Mouse (Mus musculus) lung, embryonic 15.5 days (tissue): Measurements from ENCODE around the gene Eif4g3. TPM values are rescaled to one million over a fixed set of nuclear protein-coding genes. Genes with fewer than 3 reads are reported as not detected.

ENCODE experiments used
- ATAC-seq: fragments of 200-750 bp; cut with Nextera tagmentation; 2 replicates; pipeline ENCODE4 v1.8.0; 2017; ENCODE audit warnings: moderate number of reproducible peaks, borderline replicate concordance; ENCODE audit not compliant: low FRiP score, low TSS enrichment; ENCODE audit errors: extremely low read depth
- H3K27ac ChIP-seq: fragments of 300-500 bp; sonication (generic); 2 replicates; pipeline ENCODE4 v1.5.1; 2015; ENCODE audit warnings: moderate library complexity, mild to moderate bottlenecking, inconsistent platforms
- H3K27me3 ChIP-seq: fragments of 300-500 bp; sonication (generic); 2 replicates; pipeline ENCODE4 v1.6.1; 2015; ENCODE audit warnings: inconsistent platforms
- H3K36me3 ChIP-seq: fragments of 300-500 bp; sonication (generic); 2 replicates; pipeline ENCODE4 v1.6.1; 2015; ENCODE audit warnings: inconsistent platforms
- H3K4me1 ChIP-seq: fragments of 300-500 bp; sonication (generic); 2 replicates; pipeline ENCODE4 v1.6.1; 2015; ENCODE audit warnings: inconsistent platforms
- H3K4me2 ChIP-seq: fragments of 300-500 bp; sonication (generic); 2 replicates; pipeline ENCODE4 v1.6.1; 2015; ENCODE audit warnings: inconsistent platforms, mild to moderate bottlenecking, moderate library complexity
- H3K4me3 ChIP-seq: fragments of 300-500 bp; sonication (generic); 2 replicates; pipeline ENCODE4 v1.5.1; 2015; ENCODE audit warnings: mild to moderate bottlenecking, inconsistent platforms
- H3K9ac ChIP-seq: fragments of 300-500 bp; sonication (generic); 2 replicates; pipeline ENCODE4 v1.6.1; 2015; ENCODE audit warnings: inconsistent platforms
- H3K9me3 ChIP-seq: fragments of 300-500 bp; sonication (generic); 2 replicates; pipeline ENCODE4 v1.6.1; 2016; ENCODE audit warnings: inconsistent platforms
- WGBS: fragments of 180-500 bp; shearing (Covaris S2); methylation state at CpG from one replicate; pipeline ENCODE4 v1.1.7; 2015; 5-methylcytosine and 5-hydroxymethylcytosine counted together
- polyA plus RNA-seq: library from polyadenylated mRNA; unstranded; fragments of >200 nt; fragmentation: Nextera tagmentation; extraction: Ambion mirVana; gene quantifications from 2 replicates; pipeline ENCODE4 v1.2.1, GENCODE M21; 2015

Eif4g3 gene
- polyA plus RNA-seq, 1 experiment from 2014 or later: 29.6 TPM

DNA sequence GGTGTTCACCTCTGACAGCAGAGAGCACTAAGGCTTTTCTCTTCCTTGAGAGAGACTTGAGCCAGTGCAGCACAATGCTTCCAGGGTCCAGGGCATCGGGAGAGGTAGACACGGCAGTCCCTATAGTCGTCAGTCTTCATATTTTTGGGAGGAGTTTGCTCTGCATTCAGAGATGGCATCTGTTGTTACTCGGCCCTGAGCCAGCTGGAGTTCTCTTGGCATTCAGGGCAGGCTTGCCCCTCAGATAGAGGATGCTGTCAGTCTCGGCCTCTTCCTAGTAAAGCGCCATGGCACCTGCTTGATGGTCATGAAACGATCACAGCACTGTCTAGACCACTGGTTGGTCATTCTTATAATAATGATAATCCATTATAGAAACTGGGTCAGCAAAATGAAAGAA lies 131.2 kb downstream of the Eif4g3 start:
- Histone ChIP-seq H3K4me1 (no peaks in the 10 kb centered on the region), H3K27me3 (no peaks in the 10 kb centered on the region), H3K4me3 (no peak overlapping the region), H3K27ac (no peak overlapping the region), H3K4me2 (no peak overlapping the region), H3K36me3 (peaks cover 28% of the 10 kb centered on the region), H3K9me3 (no peaks in the 10 kb centered on the region), H3K9ac (no peak overlapping the region)
- WGBS: 73% methylated on average over 7 of the region's 7 CpGs
- no peak for ATAC-seq

DNA sequence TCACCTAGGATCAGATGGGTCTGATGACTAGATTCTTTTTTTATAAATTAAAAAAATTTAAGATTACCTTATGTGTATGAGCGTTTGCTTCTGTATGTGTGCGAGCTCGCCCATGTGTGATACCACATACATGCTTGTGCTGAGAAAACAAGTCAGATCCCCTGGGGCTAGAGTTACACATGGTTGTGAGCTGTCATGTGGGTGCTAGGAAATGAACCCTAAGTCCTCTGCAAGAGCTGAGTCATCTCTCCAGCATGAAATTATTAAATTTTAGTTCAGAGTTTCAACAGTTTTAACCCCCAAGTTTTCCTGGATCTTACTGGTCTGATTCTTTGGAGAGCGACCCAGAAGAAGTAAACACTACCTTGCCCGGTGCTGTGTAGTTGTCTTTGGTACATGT lies 134.5 kb downstream of the Eif4g3 start:
- H3K9ac ChIP-seq: no peak overlapping the region
- H3K4me3 ChIP-seq: no peak overlapping the region
- H3K27me3 ChIP-seq: no peaks in the 10 kb centered on the region
- 88% methylated on average over 5 of the region's 5 CpGs for WGBS
- ATAC-seq: no peak
- peaks cover 17% of the 10 kb centered on the region; the same call in 1 of the 2 replicates for H3K36me3 ChIP-seq
- H3K4me1 ChIP-seq: no peaks in the 10 kb centered on the region
- no peak overlapping the region for H3K4me2 ChIP-seq
- no peak overlapping the region for H3K27ac ChIP-seq
- H3K9me3 ChIP-seq: no peaks in the 10 kb centered on the region

DNA sequence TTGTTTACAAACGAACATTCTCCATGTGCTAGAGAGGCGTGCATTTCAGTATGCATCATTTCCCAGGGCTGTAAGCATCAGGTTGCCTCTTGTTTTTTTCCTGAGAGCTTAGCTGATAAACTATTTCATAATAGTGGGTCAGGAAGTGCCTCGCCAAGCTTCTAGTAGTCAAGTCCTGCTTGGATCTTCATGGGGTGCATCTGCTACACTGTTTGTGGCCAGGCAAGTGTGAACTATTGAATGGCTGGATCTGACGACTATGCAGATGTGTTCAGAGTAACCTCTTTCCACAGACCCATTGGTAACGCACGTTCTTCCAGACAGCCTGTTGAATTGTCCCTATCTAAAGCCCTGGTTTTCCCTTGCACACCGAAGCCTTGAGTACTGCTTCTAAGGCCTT lies 135.0 kb downstream of the Eif4g3 start:
- H3K36me3 ChIP-seq: peaks cover 19% of the 10 kb centered on the region; the same call in 1 of the 2 replicates
- H3K9ac ChIP-seq: no peak overlapping the region
- no peaks in the 10 kb centered on the region for H3K27me3 ChIP-seq
- H3K4me2 ChIP-seq: no peak overlapping the region
- no peak overlapping the region for H3K4me3 ChIP-seq
- 83% methylated on average over 7 of the region's 7 CpGs for WGBS
- no peak overlapping the region for H3K27ac ChIP-seq
- no peak for ATAC-seq
- no peaks in the 10 kb centered on the region for H3K4me1 ChIP-seq
- H3K9me3 ChIP-seq: no peaks in the 10 kb centered on the region

DNA sequence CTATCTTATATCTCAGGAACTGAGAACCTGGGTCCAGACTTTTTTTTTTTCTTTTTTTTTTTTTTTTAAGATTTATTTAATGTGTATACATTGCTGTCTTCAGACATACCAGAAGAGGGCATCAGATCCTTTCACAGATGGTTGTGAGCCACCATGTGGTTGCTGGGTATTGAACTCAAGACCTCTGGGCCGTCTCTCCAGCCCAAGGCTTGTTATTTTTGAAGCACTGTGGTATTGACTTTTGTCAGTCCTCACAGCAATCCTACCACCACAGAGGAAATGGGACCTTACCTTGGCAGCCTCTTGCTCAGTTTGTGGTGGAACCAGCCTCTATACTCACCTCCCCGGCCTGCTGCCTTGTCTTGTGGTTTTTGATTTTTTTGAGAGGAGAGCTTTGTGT lies 137.3 kb downstream of the Eif4g3 start:
- Histone ChIP-seq H3K36me3 (peaks cover 23% of the 10 kb centered on the region; the same call in 1 of the 2 replicates), H3K9me3 (no peaks in the 10 kb centered on the region), H3K27ac (no peak overlapping the region), H3K4me1 (no peaks in the 10 kb centered on the region), H3K4me2 (no peak overlapping the region), H3K9ac (no peak overlapping the region), H3K27me3 (no peaks in the 10 kb centered on the region), H3K4me3 (no peak overlapping the region)
- WGBS: 69% methylated on average over 2 of the region's 2 CpGs
- ATAC-seq: no peak

DNA sequence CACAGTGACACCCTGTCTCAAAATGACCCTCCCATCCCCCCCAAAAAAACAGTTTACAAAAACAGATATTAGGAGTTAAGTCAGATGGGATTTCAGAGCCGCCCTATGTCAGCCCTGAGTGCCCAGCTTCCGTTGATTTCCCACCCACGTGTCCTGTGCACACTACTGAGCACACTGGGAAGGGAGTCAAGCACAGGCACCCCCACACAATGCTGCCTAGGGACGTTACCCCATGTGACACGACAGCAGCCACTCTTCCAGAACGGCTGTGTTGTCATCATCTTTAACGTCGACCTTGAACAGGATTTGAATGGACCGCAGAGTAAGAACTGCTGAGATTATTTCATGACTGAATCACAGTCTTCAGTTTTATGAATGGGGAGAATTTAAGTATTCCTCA lies 138.4 kb downstream of the Eif4g3 start:
- ATAC-seq: no peak
- Histone ChIP-seq H3K27ac (no peak overlapping the region), H3K4me3 (no peak overlapping the region), H3K27me3 (no peaks in the 10 kb centered on the region), H3K4me1 (no peaks in the 10 kb centered on the region), H3K9me3 (no peaks in the 10 kb centered on the region), H3K4me2 (no peak overlapping the region), H3K36me3 (peaks cover 20% of the 10 kb centered on the region; the same call in 1 of the 2 replicates), H3K9ac (no peak overlapping the region)
- WGBS: 48% methylated on average over 9 of the region's 9 CpGs

DNA sequence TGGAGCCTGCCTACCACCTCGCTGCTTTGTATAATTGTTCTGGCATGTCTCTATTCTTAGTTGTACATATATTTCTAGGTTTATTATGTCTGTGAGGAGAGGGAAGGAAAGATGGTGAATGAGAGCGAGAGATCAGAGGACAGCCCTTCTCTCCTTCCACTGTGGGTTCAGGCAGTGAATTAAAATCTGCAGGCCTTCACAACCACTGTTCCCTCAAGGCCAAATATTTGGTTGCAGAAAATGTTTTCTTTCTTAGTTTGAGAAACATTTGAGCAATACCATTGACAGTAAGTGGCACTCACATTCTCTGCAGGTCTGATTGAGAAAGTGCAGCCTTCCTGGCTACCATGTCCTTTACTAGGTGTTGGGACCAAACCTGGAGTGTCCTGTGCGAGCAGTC lies 138.9 kb downstream of the Eif4g3 start:
- Histone ChIP-seq H3K4me3 (no peak overlapping the region), H3K27me3 (no peaks in the 10 kb centered on the region), H3K4me2 (no peak overlapping the region), H3K9ac (no peak overlapping the region), H3K36me3 (peaks cover 15% of the 10 kb centered on the region; the same call in 1 of the 2 replicates), H3K27ac (no peak overlapping the region), H3K4me1 (no peaks in the 10 kb centered on the region), H3K9me3 (no peaks in the 10 kb centered on the region)
- ATAC-seq: no peak
- WGBS: 87% methylated on average over 3 of the region's 3 CpGs

DNA sequence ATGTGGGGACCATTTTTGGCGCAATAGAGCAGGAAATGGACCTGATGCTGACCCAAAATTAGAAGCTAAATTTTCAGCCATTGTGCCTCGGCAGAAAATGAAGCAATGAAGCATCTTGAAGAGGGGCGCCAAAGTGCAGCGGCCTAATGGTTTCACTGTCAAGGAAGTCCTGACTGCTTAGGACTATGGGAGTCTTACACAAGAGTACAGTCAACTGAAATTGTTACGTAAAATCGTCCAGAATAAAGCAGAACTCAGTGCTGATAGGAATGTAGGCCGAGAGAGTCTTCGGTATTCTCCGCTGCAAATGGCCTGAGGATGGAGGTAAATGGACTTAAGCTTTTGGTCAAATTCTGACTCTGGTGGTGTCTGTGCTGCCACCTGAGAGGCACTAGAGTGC lies 140.5 kb downstream of the Eif4g3 start:
- Histone ChIP-seq H3K4me2 (no peak overlapping the region), H3K27me3 (no peaks in the 10 kb centered on the region), H3K9ac (no peak overlapping the region), H3K36me3 (0 out of 2 replicates have a peak, but pooled peaks cover 8% of the 10 kb centered on the region), H3K9me3 (no peaks in the 10 kb centered on the region), H3K4me3 (no peak overlapping the region), H3K27ac (no peak overlapping the region), H3K4me1 (no peaks in the 10 kb centered on the region)
- no peak for ATAC-seq
- 88% methylated on average over 9 of the region's 9 CpGs for WGBS

DNA sequence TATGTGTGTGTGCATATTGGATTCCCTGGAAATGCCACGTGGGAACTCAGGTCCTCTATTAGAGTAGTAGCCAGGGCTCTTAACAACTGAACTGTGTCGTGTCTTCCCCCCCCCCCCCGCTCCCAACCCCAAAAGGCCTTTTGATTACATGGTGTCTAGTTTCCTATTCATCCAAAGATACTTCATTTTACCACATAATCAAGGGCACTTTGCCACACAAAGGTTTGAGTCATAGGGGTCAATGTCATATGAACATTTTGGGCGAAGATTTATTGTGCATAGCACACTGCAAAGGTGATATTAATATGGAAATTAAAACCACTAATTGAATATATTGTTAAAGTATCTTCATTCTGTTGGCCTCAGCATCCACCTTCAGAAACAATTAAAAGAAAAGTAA lies 144.5 kb downstream of the Eif4g3 start:
- WGBS: 57% methylated on average over 4 of the region's 4 CpGs
- H3K27ac ChIP-seq: no peak overlapping the region
- no peak overlapping the region for H3K4me3 ChIP-seq
- 0 out of 2 replicates have a peak, but pooled peaks cover 7% of the 10 kb centered on the region for H3K36me3 ChIP-seq
- H3K4me1 ChIP-seq: no peaks in the 10 kb centered on the region; the same call in 1 of the 2 replicates
- H3K27me3 ChIP-seq: no peaks in the 10 kb centered on the region
- no peak overlapping the region for H3K9ac ChIP-seq
- no peak for ATAC-seq
- no peak overlapping the region for H3K4me2 ChIP-seq
- H3K9me3 ChIP-seq: no peaks in the 10 kb centered on the region

DNA sequence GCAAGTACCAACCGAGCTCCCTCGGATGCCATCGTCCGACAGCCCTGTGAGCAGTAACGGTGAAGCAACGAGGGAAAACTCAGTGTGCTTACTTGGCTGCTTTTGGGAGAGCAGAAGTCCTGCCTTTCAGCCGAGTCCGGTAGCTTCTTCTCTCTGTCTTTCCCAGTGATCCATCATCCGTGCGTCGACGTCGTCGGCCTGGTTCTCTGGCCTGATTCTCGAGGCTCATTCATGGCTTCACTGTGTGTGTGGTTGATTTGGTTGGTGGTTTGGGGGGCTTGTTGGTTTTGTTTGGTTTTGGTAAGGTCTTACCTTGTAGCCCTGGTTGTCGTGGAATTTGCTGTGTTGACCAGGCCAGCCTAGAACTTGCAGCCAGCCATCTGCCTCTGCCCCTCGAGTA lies 145.0 kb downstream of the Eif4g3 start:
- Histone ChIP-seq H3K4me1 (no peaks in the 10 kb centered on the region; the same call in 1 of the 2 replicates), H3K9me3 (no peaks in the 10 kb centered on the region), H3K4me3 (no peak overlapping the region), H3K27me3 (no peaks in the 10 kb centered on the region), H3K36me3 (0 out of 2 replicates have a peak, but pooled peaks cover 4% of the 10 kb centered on the region), H3K27ac (no peak overlapping the region), H3K4me2 (no peak overlapping the region), H3K9ac (no peak overlapping the region)
- 62% methylated on average over 17 of the region's 17 CpGs for WGBS
- ATAC-seq: no peak

DNA sequence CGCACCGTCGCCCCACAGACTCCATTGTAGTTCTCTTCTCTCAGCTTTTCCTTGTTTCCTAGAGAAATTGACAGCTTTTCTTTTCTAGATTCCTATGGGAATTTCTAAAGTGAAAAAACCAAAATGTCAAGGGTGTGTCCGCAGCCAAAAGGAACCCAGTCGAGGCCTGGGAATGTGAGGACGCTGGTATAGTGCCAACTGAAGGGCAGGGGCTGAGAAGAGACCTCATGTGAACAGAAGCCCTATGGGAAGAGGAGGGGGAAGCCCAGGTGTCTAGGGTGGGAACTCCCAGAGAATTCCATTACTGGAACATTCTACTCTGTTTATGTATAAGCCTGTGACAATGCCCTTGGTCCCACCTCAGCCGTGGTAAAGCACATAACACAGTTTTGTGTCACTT lies 145.4 kb downstream of the Eif4g3 start:
- Histone ChIP-seq H3K9ac (no peak overlapping the region), H3K4me1 (no peaks in the 10 kb centered on the region; the same call in 1 of the 2 replicates), H3K27ac (no peak overlapping the region), H3K4me2 (no peak overlapping the region), H3K9me3 (no peaks in the 10 kb centered on the region), H3K36me3 (0 out of 2 replicates have a peak, but pooled peaks cover 4% of the 10 kb centered on the region), H3K4me3 (no peak overlapping the region), H3K27me3 (no peaks in the 10 kb centered on the region)
- no peak for ATAC-seq
- WGBS: 71% methylated on average over 7 of the region's 7 CpGs

DNA sequence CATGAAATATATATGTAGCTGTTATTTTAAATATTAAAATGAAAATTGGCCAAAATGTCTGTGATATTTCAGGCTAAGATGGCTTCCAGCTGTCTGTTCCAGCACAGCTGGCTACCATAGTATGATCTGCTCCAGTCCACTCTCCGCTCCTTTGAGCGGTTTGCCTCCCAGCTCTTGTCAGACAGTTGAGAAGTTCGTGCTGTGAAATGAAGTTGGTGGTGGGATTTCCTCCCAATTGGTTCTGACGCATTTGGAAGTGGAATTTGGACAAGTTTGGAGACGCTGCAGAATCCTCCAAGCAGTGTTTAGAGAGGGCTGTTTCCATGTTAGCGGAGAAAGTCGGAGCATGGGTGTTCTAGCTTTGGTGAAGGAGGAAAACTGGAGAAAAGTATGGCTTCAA lies 148.5 kb downstream of the Eif4g3 start:
- Histone ChIP-seq H3K4me1 (no peaks in the 10 kb centered on the region; the same call in 1 of the 2 replicates), H3K27ac (peak overlapping the region; percentile 35; the same call in 1 of the 2 replicates), H3K4me3 (no peak overlapping the region), H3K4me2 (0 out of 2 replicates have a peak overlapping the region, but pooled peaks have one; percentile 1), H3K27me3 (no peaks in the 10 kb centered on the region), H3K9ac (no peak overlapping the region), H3K36me3 (no peaks in the 10 kb centered on the region), H3K9me3 (no peaks in the 10 kb centered on the region)
- peak; percentile 75; the same call in 1 of the 2 replicates for ATAC-seq
- 59% methylated on average over 7 of the region's 7 CpGs for WGBS

DNA sequence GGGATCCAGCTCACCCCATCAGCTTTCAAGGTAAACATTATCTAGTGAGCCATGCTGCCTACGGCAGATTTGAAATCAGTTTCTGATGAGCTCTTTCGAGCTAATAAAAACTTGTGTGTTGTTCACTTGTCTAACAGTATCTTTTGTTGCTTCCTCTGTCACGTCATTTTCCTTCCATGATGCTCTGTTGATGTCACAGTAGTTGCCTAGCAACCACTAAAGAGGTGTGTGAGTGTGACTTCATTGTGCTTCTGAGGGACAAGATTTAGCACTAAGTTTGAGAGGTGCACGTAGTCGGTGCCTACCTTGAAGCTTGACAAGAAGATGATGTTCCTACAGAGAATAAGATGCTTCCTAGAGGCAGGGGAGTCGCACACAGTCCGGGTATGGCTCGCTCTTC lies 154.4 kb downstream of the Eif4g3 start:
- 80% methylated on average over 8 of the region's 8 CpGs for WGBS
- no peaks in the 10 kb centered on the region for H3K27me3 ChIP-seq
- peaks cover 6% of the 10 kb centered on the region; the same call in 1 of the 2 replicates for H3K36me3 ChIP-seq
- H3K4me2 ChIP-seq: no peak overlapping the region
- H3K4me3 ChIP-seq: no peak overlapping the region
- H3K9ac ChIP-seq: no peak overlapping the region
- no peaks in the 10 kb centered on the region for H3K4me1 ChIP-seq
- ATAC-seq: no peak
- H3K27ac ChIP-seq: no peak overlapping the region
- H3K9me3 ChIP-seq: no peaks in the 10 kb centered on the region

DNA sequence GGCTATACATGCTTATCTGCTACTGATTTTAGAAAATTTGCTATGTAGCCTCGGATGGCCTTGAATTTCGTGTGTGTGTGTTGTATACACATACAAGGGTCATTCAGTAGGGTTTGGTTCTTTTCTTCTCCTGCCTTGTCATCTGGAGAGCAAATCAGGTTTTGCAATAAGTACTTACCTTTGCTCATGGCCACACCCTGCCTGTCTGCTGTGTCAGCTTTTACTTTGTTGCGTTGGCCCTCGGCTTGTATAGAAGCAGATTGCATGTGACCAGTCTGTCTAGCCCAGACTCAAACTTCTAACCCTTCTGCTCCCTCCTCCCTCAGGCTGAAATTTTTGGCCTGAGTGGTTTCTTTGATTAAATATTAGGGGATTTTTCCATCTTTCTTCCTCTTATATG lies 157.2 kb downstream of the Eif4g3 start:
- H3K4me3 ChIP-seq: no peak overlapping the region
- no peak overlapping the region for H3K9ac ChIP-seq
- no peak overlapping the region for H3K27ac ChIP-seq
- 75% methylated on average over 4 of the region's 4 CpGs for WGBS
- ATAC-seq: no peak
- no peaks in the 10 kb centered on the region for H3K27me3 ChIP-seq
- H3K4me1 ChIP-seq: no peaks in the 10 kb centered on the region
- H3K4me2 ChIP-seq: no peak overlapping the region
- peaks cover 30% of the 10 kb centered on the region for H3K36me3 ChIP-seq
- no peaks in the 10 kb centered on the region for H3K9me3 ChIP-seq
